Mouse (Mus musculus) brain, embryonic 14.5 days (tissue): ENCODE measurements around the gene Aldh1a2.

ENCODE experiments used
- CTCF ChIP-seq: fragments of 200-500 bp; IDR thresholded peaks from 2 replicates; pipeline ENCODE4 v1.5.1; 2012; ENCODE audit warnings: inconsistent platforms, mild to moderate bottlenecking, moderate library complexity, borderline replicate concordance; ENCODE audit not compliant: insufficient read depth, insufficient read length; ENCODE audit errors: extremely low read depth
- POLR2A ChIP-seq: fragments of 200-500 bp; IDR thresholded peaks from 2 replicates; pipeline ENCODE4 v1.6.1; 2012; ENCODE audit warnings: mild to moderate bottlenecking, inconsistent platforms, borderline replicate concordance; ENCODE audit not compliant: poor library complexity, insufficient read depth, insufficient read length, severe bottlenecking; ENCODE audit errors: extremely low read depth

DNA sequence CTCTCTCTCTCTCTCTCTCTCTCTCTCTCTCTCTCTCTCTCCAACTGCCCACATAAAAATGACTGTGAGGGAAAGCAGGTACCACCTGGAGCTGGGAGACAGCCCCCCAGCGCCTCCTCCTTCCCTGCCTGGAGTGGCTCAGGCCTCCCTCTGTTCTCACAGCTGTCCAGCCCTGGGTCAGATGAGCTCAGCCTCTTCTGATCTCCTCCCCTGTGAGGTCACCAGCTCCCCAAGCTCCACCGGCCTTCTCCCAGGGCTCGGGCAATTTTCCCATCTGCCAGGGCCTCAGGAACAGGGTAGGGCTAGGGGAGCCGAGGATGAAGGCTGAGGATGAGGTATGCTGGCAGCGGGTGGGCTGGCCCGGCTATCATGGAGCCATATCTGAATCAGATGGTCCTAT lies 106.3 kb downstream of the Aldh1a2 start:
- TF ChIP-seq POLR2A, result no peak
- no peak for TF ChIP-seq CTCF
